Comparison of ENCODE assay signal across 26 mouse cellular contexts in the genomic region with DNA sequence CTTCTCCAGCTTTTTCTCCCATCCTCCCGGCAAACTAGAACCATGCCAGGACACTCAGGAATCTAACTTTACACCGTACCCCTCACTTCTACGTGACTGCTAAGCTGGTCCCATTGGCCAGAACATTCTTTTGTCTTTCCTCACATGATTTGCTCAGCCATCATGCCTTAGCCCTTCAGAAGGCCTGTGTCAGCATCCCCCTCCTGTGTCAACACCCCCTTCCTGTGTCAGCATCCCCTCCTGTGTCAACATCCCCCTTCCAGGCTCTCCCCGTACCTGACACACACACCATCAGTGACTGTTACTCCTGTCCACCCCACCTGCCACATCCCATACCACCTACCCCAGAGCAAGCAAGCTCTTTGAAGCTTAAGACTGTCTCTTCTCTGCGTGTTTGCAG. TPM values are rescaled to one million over a fixed set of nuclear protein-coding genes. Genes with fewer than 3 reads are reported as not detected.
A peak's percentile ranks its signal among the peaks of the same experiment; 100 is the strongest.
DNase-seq lines count a peak whose midpoint lies in the region; ATAC-seq and TF ChIP-seq lines count a peak whose summit lies in the region.
"Had no signal": no experiment of that assay in that cellular context is flagged by ENCODE, and none has a peak within 500 bp of the region (broad histone marks: within the 10 kb centered on the region; RNA-seq: fewer than 3 reads in every experiment).

No protein-coding gene starts in this region.

- no peak overlapping the region for H3K9ac ChIP-seq in liver, embryonic 15.5 days
- H3K9ac ChIP-seq in liver, embryonic 11.5 days (ENCODE audit: low read depth, low read length), result no peak overlapping the region
- no peak overlapping the region for H3K9ac ChIP-seq in liver, postnatal 0 days (replicated peaks)
- H3K9ac ChIP-seq: forebrain, embryonic 15.5 days; hindbrain, embryonic 13.5 days; limb, embryonic 12.5 days; liver, embryonic 13.5 days; midbrain, embryonic 12.5 days; neural tube, embryonic 13.5 days; stomach, embryonic 15.5 days had no signal

- no peaks in the 10 kb centered on the region for H3K27me3 ChIP-seq in liver, embryonic 15.5 days
- H3K27me3 ChIP-seq in liver, embryonic 11.5 days (replicated peaks; ENCODE audit: control insufficient read depth, insufficient read depth, low read length), result no peaks in the 10 kb centered on the region
- no peaks in the 10 kb centered on the region for H3K27me3 ChIP-seq in liver, postnatal 0 days (ENCODE audit: insufficient read depth, low read length)
- H3K27me3 ChIP-seq: forebrain, embryonic 15.5 days; hindbrain, embryonic 13.5 days; limb, embryonic 12.5 days; liver, embryonic 13.5 days; midbrain, embryonic 12.5 days; neural tube, embryonic 13.5 days; stomach, embryonic 15.5 days had no signal

- H3K4me3 ChIP-seq in liver, embryonic 15.5 days (replicated peaks), result no peak overlapping the region
- H3K4me3 ChIP-seq in liver, embryonic 11.5 days (ENCODE audit: low read depth, low read length), result no peak overlapping the region
- no peak overlapping the region for H3K4me3 ChIP-seq in liver, postnatal 0 days (ENCODE audit: low read depth, low read length)
- H3K4me3 ChIP-seq: forebrain, embryonic 15.5 days; hindbrain, embryonic 13.5 days; limb, embryonic 12.5 days; liver, embryonic 13.5 days; midbrain, embryonic 12.5 days; neural tube, embryonic 13.5 days; stomach, embryonic 15.5 days had no signal

- no peaks in the 10 kb centered on the region; the same call in 1 of the 2 replicates for H3K4me1 ChIP-seq in liver, embryonic 15.5 days (replicated peaks)
- no peaks in the 10 kb centered on the region for H3K4me1 ChIP-seq in liver, embryonic 11.5 days (replicated peaks; ENCODE audit: control insufficient read depth, insufficient read depth, low read length)
- H3K4me1 ChIP-seq in liver, postnatal 0 days (ENCODE audit: insufficient read depth), result peaks cover 11% of the 10 kb centered on the region
- H3K4me1 ChIP-seq: forebrain, embryonic 15.5 days; hindbrain, embryonic 13.5 days; limb, embryonic 12.5 days; liver, embryonic 13.5 days; midbrain, embryonic 12.5 days; neural tube, embryonic 13.5 days; stomach, embryonic 15.5 days had no signal

- H3K9me3 ChIP-seq in liver, embryonic 15.5 days (replicated peaks), result no peaks in the 10 kb centered on the region
- no peaks in the 10 kb centered on the region for H3K9me3 ChIP-seq in liver, embryonic 11.5 days (ENCODE audit: control insufficient read depth, low read length)
- no peaks in the 10 kb centered on the region for H3K9me3 ChIP-seq in liver, postnatal 0 days (ENCODE audit: low read length)
- H3K9me3 ChIP-seq: forebrain, embryonic 15.5 days; G1E; hindbrain, embryonic 13.5 days; limb, embryonic 12.5 days; liver, embryonic 13.5 days; midbrain, embryonic 12.5 days; neural tube, embryonic 13.5 days; stomach, embryonic 15.5 days had no signal

- no peak overlapping the region for H3K27ac ChIP-seq in liver, embryonic 15.5 days (replicated peaks)
- H3K27ac ChIP-seq in liver, embryonic 11.5 days (ENCODE audit: low read depth, low read length), result no peak overlapping the region
- H3K27ac ChIP-seq in liver, postnatal 0 days (ENCODE audit: low read depth), result no peak overlapping the region
- H3K27ac ChIP-seq: forebrain, embryonic 15.5 days; hindbrain, embryonic 13.5 days; limb, embryonic 12.5 days; liver, embryonic 13.5 days; midbrain, embryonic 12.5 days; neural tube, embryonic 13.5 days; stomach, embryonic 15.5 days had no signal

- DNase-seq in liver, embryonic 11.5 days (ENCODE audit: low spot score), result no peak
- peak; percentile 29 for DNase-seq in testis, postnatal 10 days (ENCODE audit: low spot score)
- DNase-seq in testis, postnatal 14 days (ENCODE audit: low spot score), result no peak
- DNase-seq in liver, postnatal 0 days, result peak; percentile 10
- no peak for DNase-seq in ovary, postnatal 36 days (ENCODE audit: low spot score)
- DNase-seq: adrenal gland, postnatal 10 days; cerebellum, adult 8-10 months; cerebellum, postnatal 36 days; gastrocnemius, postnatal 25 days; heart, adult 11 months; heart, postnatal 4 days; kidney, adult 11 months; kidney, postnatal 14 days; layer of hippocampus, adult 9-11 months; liver, embryonic 13.5 days; thymus, adult 2 months had no signal

- WGBS in liver, embryonic 15.5 days (ENCODE audit: insufficient replicate concordance), result 51% methylated on average over 5 of the region's 5 CpGs
- WGBS in liver, embryonic 11.5 days, result 72% methylated on average over 5 of the region's 5 CpGs
- WGBS in liver, postnatal 0 days (ENCODE audit: insufficient replicate concordance), result 64% methylated on average over 5 of the region's 5 CpGs

- H3K36me3 ChIP-seq in liver, embryonic 15.5 days (replicated peaks), result no peaks in the 10 kb centered on the region
- H3K36me3 ChIP-seq in liver, embryonic 11.5 days (ENCODE audit: control insufficient read depth, insufficient read depth, low read length), result no peaks in the 10 kb centered on the region
- H3K36me3 ChIP-seq in liver, postnatal 0 days (replicated peaks; ENCODE audit: insufficient read depth, low read length), result no peaks in the 10 kb centered on the region
- H3K36me3 ChIP-seq: forebrain, embryonic 15.5 days; G1E; hindbrain, embryonic 13.5 days; limb, embryonic 12.5 days; liver, embryonic 13.5 days; midbrain, embryonic 12.5 days; neural tube, embryonic 13.5 days; stomach, embryonic 15.5 days had no signal

- TF ChIP-seq EP300 in liver, postnatal 0 days (IDR thresholded peaks at IDR 0.05; ENCODE audit: low read depth), result no peak

- no peak overlapping the region for H3K4me2 ChIP-seq in liver, embryonic 15.5 days
- H3K4me2 ChIP-seq in liver, embryonic 11.5 days, result no peak overlapping the region
- no peak overlapping the region for H3K4me2 ChIP-seq in liver, postnatal 0 days (ENCODE audit: low read depth, low read length)
- H3K4me2 ChIP-seq: forebrain, embryonic 15.5 days; heart, embryonic 11.5 days; hindbrain, embryonic 13.5 days; limb, embryonic 12.5 days; liver, embryonic 13.5 days; midbrain, embryonic 12.5 days; neural tube, embryonic 13.5 days; stomach, embryonic 15.5 days had no signal

- TF ChIP-seq CTCF in liver, postnatal 0 days (IDR thresholded peaks at IDR 0.05; ENCODE audit: low read depth), result no peak

- ATAC-seq in liver, embryonic 15.5 days (ENCODE audit: insufficient read depth), result 0 out of 2 replicates have a peak, but pooled peaks have one; percentile 32
- ATAC-seq in liver, embryonic 11.5 days (replicated peaks; ENCODE audit: low FRiP score), result no peak
- no peak for ATAC-seq in liver, postnatal 0 days
- no peak for ATAC-seq in megakaryocyte progenitor cell, adult 5-6 weeks (replicated peaks; ENCODE audit: poor library complexity)
- ATAC-seq: forebrain, embryonic 15.5 days had no signal

RNA-seq across cellular contexts. Expression of a gene that starts 58.5 kb away (rescaled TPM):
- 7.1 and 9.7 TPM in 2 replicates for polyA plus RNA-seq in liver, embryonic 15.5 days (2015; fragmentation: Nextera tagmentation; extraction: Ambion mirVana)
- 19.9 and 26.0 TPM in 2 replicates for polyA plus RNA-seq in liver, embryonic 11.5 days (2014; fragmentation: Nextera tagmentation; extraction: Ambion mirVana)
- polyA plus RNA-seq in liver, postnatal 0 days (2015; fragmentation: Nextera tagmentation; extraction: Ambion mirVana), result 5.9 and 6.1 TPM in 2 replicates
- 25.4 and 28.4 TPM in 2 replicates for total RNA-seq in megakaryocyte progenitor cell, adult 5-6 weeks (2015)
- total RNA-seq in megakaryocyte progenitor cell, adult 5-6 weeks (2017), result 6.3 and 9.8 TPM in 2 replicates

Comparison
In these comparisons a context has a peak if more than half of its experiments do, and no peak if none do; other contexts are left out.
1. DNase-seq: peak in testis, postnatal 10 days (single experiment) and liver, postnatal 0 days (single experiment); none in liver, embryonic 11.5 days (single experiment), testis, postnatal 14 days (single experiment) and ovary, postnatal 36 days (single experiment).